Mouse (Mus musculus): ENCODE measurements around the gene Dnal4. TPM values are rescaled to one million over a fixed set of nuclear protein-coding genes. Genes with fewer than 3 reads are reported as not detected.

Gene Dnal4
- 15.7 and 19.9 TPM in 2 replicates for polyA plus RNA-seq (2011; ENCODE audit: insufficient read depth, insufficient read length, low read depth, missing spikeins)

DNA sequence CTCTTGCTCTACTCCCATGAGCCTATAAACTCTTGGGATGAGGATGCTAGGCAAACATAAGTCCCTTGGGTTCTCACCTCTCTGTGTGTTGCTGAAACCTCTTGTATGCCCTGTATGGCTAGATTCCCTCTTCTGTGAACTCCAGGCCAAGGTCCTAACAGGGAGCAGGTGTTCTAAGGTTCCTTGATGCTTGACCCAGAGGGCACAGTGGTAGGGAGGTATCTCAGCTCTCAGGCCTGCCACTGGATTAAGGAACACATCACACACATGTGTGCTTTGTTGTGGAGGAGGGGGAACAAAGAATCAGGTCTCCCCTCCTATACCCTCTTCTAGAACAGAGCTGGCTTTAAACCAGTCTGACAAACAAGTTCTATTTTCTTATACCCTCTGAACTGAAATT is at the start of gene Dnal4:
Gene Dnal4, minus strand, starts transcription at position 101 of the 400 bp plus-strand sequence.
- H3K4me1 ChIP-seq (ENCODE audit: control insufficient read depth, insufficient read depth, low read length) = no peaks in the 10 kb centered on the region
- no peaks in the 10 kb centered on the region for H3K36me3 ChIP-seq (ENCODE audit: control insufficient read depth, insufficient read depth, low read length, poor library complexity, severe bottlenecking)
- no peak within 1 kb of the TSS for H3K9ac ChIP-seq (ENCODE audit: low read depth, poor library complexity, severe bottlenecking)
- no peaks in the 10 kb centered on the region for H3K9me3 ChIP-seq (replicated peaks; ENCODE audit: control insufficient read depth, insufficient read depth, low read length, poor library complexity, severe bottlenecking)
- no peaks in the 10 kb centered on the region for H3K27me3 ChIP-seq (ENCODE audit: control insufficient read depth, insufficient read depth, low read length, poor library complexity, severe bottlenecking)
- H3K4me3 ChIP-seq (ENCODE audit: low read depth, low read length) = no peak within 1 kb of the TSS
- H3K27ac ChIP-seq (ENCODE audit: insufficient read depth, low read length) = no peak within 1 kb of the TSS
- no peak for TF ChIP-seq EP300 (IDR thresholded peaks at IDR 0.05; ENCODE audit: insufficient read depth, low read depth, low read length)
- no peak for TF ChIP-seq CTCF (IDR thresholded peaks at IDR 0.05; ENCODE audit: low read depth, low read length)

DNA sequence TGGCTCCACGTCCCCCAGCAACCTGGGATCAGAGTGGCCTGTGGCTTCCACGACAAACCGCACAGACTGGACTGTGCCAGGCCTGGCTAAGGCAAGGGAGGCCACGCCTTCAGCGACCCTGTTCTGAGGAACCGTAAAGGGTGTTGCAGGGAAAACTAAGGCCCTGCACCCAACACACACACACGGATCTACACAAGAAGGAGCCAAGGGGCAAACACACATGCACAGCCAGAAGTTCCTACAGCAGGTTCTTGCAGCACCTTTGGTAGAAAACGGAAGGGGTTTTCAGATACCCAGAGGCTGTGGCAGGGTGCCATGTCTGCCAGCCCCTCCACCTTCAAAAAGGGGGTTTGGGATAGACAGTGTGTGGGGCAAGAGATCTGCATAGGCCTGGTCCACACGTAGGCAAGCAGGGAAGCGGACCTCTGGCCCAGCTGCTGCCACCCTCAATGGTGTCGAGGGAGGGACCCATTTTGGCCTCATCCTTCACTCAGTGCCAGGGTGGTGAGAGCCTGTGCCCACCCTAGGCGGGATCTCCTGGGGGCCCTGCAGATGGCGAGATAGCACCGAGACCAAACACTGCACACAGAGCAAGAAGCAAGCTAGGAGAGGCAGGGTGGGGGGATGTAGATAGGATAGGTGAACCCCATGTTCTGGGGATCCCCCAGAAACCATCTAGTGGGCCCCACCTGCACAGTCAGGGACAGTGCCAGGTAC is 49.6 kb upstream of the Dnal4 start:
- Histone ChIP-seq H3K4me1 (ENCODE audit: control insufficient read depth, insufficient read depth, low read length) (peaks cover 6% of the 10 kb centered on the region), H3K9ac (ENCODE audit: low read depth, poor library complexity, severe bottlenecking) (no peak overlapping the region), H3K9me3 (replicated peaks; ENCODE audit: control insufficient read depth, insufficient read depth, low read length, poor library complexity, severe bottlenecking) (no peaks in the 10 kb centered on the region), H3K4me3 (ENCODE audit: low read depth, low read length) (no peak overlapping the region), H3K27me3 (ENCODE audit: control insufficient read depth, insufficient read depth, low read length, poor library complexity, severe bottlenecking) (no peaks in the 10 kb centered on the region), H3K27ac (ENCODE audit: insufficient read depth, low read length) (no peak overlapping the region), H3K36me3 (ENCODE audit: control insufficient read depth, insufficient read depth, low read length, poor library complexity, severe bottlenecking) (peaks cover 3% of the 10 kb centered on the region; the same call in 1 of the 2 replicates)
- TF ChIP-seq POLR2A (IDR thresholded peaks at IDR 0.05; ENCODE audit: insufficient read depth, low read length) (no peak), CTCF (IDR thresholded peaks at IDR 0.05; ENCODE audit: low read depth, low read length) (no peak), EP300 (IDR thresholded peaks at IDR 0.05; ENCODE audit: insufficient read depth, low read depth, low read length) (no peak)

DNA sequence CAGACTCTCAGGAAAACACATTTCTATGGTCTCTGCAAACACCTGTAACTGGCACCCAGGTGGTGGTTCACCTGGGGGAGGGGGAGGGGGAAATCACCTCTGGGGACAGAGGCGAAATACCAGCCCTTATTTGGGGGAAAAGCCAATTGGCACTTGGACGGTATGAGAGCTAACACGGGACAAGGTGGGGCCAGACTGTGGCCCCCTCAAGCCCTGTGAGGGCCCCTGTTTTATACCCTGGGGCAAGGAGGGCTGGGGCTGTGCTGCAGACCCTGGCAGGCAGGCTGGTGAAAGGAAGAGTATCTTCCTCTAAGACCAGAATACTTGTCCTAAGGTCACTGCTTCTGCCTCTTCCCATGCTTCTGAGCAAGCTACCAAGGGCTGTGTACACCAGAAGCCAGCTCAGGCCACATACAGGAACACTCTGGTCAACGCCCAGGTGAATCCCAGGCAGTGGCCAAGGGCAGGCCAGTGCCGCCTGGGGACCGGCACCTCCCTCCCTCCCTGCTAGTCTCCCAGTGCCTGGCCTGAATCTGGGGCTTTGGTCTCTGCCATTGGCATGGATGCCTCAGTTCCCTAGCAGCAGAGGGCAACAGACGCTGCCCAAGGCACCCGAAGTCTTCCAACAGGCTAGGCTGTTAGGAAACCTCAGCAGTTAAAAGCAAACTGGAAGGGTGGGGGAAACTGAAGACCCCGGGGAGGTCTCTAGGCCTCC is 48.7 kb upstream of the Dnal4 start:
- Histone ChIP-seq H3K4me1 (ENCODE audit: control insufficient read depth, insufficient read depth, low read length) (peaks cover 6% of the 10 kb centered on the region), H3K9ac (ENCODE audit: low read depth, poor library complexity, severe bottlenecking) (no peak overlapping the region), H3K9me3 (replicated peaks; ENCODE audit: control insufficient read depth, insufficient read depth, low read length, poor library complexity, severe bottlenecking) (no peaks in the 10 kb centered on the region), H3K27me3 (ENCODE audit: control insufficient read depth, insufficient read depth, low read length, poor library complexity, severe bottlenecking) (no peaks in the 10 kb centered on the region), H3K4me3 (ENCODE audit: low read depth, low read length) (no peak overlapping the region), H3K27ac (ENCODE audit: insufficient read depth, low read length) (no peak overlapping the region), H3K36me3 (ENCODE audit: control insufficient read depth, insufficient read depth, low read length, poor library complexity, severe bottlenecking) (0 out of 2 replicates have a peak, but pooled peaks cover 3% of the 10 kb centered on the region)
- TF ChIP-seq EP300 (IDR thresholded peaks at IDR 0.05; ENCODE audit: insufficient read depth, low read depth, low read length) (no peak), CTCF (IDR thresholded peaks at IDR 0.05; ENCODE audit: low read depth, low read length) (no peak), POLR2A (IDR thresholded peaks at IDR 0.05; ENCODE audit: insufficient read depth, low read length) (no peak)

DNA sequence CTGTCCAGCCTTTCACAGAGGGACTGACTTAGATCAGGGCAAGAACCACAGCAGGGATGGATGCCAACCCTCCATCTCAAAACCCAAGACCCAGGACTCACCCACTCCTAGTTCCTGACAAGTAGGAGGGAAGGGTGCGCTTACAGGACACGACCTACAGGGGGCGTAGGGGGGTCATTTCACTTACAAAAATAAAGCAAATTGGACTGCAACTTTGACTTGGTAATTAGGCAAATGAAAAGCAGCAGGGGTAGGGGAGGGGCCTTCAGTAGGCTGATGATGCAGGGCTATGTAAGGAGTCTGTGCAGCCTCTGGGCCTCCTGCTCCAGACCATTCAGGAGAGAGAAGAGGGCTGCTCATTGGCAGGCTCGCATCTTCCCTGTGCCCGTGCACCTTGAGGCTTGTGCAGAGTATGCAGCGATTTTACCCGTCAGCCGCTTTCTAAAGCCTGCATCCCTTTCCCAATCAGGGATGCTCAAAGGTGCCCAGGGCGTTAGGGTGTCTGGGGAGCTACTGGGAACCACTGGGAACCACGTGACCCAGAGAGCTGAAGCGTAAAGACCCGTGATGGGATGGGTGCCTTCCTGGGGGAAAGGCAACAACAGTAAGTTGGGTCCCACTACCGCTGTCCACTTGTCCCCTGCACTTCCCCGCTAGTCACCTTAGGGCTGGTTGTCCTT is 47.6 kb upstream of the Dnal4 start:
- no peak overlapping the region for H3K9ac ChIP-seq (ENCODE audit: low read depth, poor library complexity, severe bottlenecking)
- no peak overlapping the region for H3K4me3 ChIP-seq (ENCODE audit: low read depth, low read length)
- TF ChIP-seq CTCF (IDR thresholded peaks at IDR 0.05; ENCODE audit: low read depth, low read length) (peak; percentile 66), POLR2A (IDR thresholded peaks at IDR 0.05; ENCODE audit: insufficient read depth, low read length) (no peak)
- no peak overlapping the region for H3K27ac ChIP-seq (ENCODE audit: insufficient read depth, low read length)
- H3K36me3 ChIP-seq (ENCODE audit: control insufficient read depth, insufficient read depth, low read length, poor library complexity, severe bottlenecking) = 0 out of 2 replicates have a peak, but pooled peaks cover 3% of the 10 kb centered on the region
- H3K9me3 ChIP-seq (replicated peaks; ENCODE audit: control insufficient read depth, insufficient read depth, low read length, poor library complexity, severe bottlenecking) = no peaks in the 10 kb centered on the region
- H3K27me3 ChIP-seq (ENCODE audit: control insufficient read depth, insufficient read depth, low read length, poor library complexity, severe bottlenecking) = no peaks in the 10 kb centered on the region
- H3K4me1 ChIP-seq (ENCODE audit: control insufficient read depth, insufficient read depth, low read length) = peaks cover 6% of the 10 kb centered on the region

DNA sequence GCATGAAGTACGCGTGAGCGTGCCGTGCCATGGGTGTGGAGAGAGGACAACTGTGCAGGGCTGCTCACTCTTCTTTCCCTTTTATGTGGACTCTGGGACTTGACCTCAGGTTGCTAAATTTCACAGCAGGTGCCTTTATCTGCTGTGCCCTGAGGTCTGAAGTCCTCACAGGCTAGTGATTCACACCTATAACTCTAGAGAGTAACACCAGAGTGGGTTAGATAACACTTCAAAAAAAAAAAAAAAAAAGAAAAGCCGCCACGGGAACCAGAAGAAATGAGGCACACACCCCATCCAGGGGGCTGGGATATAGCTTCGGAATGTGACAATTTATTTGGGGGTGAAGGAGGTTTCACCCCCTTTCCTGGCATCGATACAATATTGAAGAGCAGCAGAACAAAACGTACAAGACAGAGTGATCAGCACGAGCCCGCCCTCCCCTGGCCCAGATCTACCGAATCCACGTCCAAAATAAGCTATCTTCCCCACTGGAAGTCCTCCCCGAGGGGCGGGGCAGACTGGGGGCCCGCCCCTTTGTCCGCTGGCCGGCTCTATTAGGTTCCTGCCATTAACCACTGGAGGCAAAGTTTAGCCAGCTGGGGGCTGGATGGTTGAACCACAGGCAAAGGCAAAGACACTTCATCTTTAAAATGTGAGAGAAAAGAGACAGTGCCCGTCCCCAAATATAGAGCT is 46.1 kb upstream of the Dnal4 start:
- Histone ChIP-seq H3K9me3 (replicated peaks; ENCODE audit: control insufficient read depth, insufficient read depth, low read length, poor library complexity, severe bottlenecking) (no peaks in the 10 kb centered on the region), H3K27me3 (ENCODE audit: control insufficient read depth, insufficient read depth, low read length, poor library complexity, severe bottlenecking) (no peaks in the 10 kb centered on the region), H3K4me1 (ENCODE audit: control insufficient read depth, insufficient read depth, low read length) (peaks cover 6% of the 10 kb centered on the region), H3K4me3 (ENCODE audit: low read depth, low read length) (no peak overlapping the region), H3K9ac (ENCODE audit: low read depth, poor library complexity, severe bottlenecking) (no peak overlapping the region), H3K36me3 (ENCODE audit: control insufficient read depth, insufficient read depth, low read length, poor library complexity, severe bottlenecking) (0 out of 2 replicates have a peak, but pooled peaks cover 3% of the 10 kb centered on the region), H3K27ac (ENCODE audit: insufficient read depth, low read length) (no peak overlapping the region)
- TF ChIP-seq EP300 (IDR thresholded peaks at IDR 0.05; ENCODE audit: insufficient read depth, low read depth, low read length) (no peak), CTCF (IDR thresholded peaks at IDR 0.05; ENCODE audit: low read depth, low read length) (no peak), POLR2A (IDR thresholded peaks at IDR 0.05; ENCODE audit: insufficient read depth, low read length) (no peak)

All from ES-Bruce4 (cell line).